Mouse (Mus musculus): ENCODE results near the gene Fabp6. TPM values are rescaled to one million over a fixed set of nuclear protein-coding genes. Genes with fewer than 3 reads are reported as not detected.

Fabp6 gene
- polyA plus RNA-seq (2014; fragmentation: Nextera tagmentation; extraction: Ambion mirVana): not detected in 2 replicates

DNA sequence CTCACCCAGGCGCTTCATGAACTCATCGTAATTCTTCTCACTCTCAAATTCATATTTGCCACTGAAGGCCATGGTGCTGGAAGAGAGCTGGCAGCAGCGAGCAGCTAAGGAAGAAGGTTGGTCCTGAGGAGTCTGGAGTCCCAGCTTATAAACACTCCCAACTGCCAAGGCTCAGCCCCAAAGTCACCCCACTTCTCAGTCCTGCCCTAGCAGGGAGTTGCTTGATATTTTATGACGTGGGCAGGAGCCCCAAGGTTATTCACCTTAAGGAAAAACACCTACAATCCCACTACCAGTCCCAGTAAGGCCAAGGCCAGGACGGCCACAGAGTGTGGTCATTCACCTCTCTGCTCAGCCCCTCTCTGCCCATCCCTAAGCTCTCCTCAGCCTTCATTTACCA lies at the start of gene Fabp6:
Fabp6 (minus strand) TSS at position 101 of the 400 bp plus-strand sequence.
- 80% methylated on average over 5 of the region's 5 CpGs for WGBS
- Histone ChIP-seq H3K4me1 (ENCODE audit: control insufficient read depth in 2 of 2, insufficient read depth in 2 of 2, low read length in 2 of 2) (no peaks in the 10 kb centered on the region), H3K36me3 (ENCODE audit: control insufficient read depth, insufficient read depth, low read length) (no peaks in the 10 kb centered on the region), H3K9ac (ENCODE audit: low read length) (no peak within 1 kb of the TSS), H3K4me3 (ENCODE audit: control insufficient read depth in 1 of 2, insufficient read depth in 1 of 2, low read depth in 1 of 2, low read length in 2 of 2) (no peak within 1 kb of the TSS), H3K27ac (replicated peaks in 1 of 2; ENCODE audit: control insufficient read depth in 1 of 2, insufficient read depth in 1 of 2, low read depth in 2 of 2, low read length in 2 of 2) (no peak within 1 kb of the TSS), H3K27me3 (ENCODE audit: control insufficient read depth, insufficient read depth, low read length) (no peaks in the 10 kb centered on the region), H3K4me2 (ENCODE audit: low read length) (no peak within 1 kb of the TSS), H3K9me3 (ENCODE audit: control insufficient read depth, low read length) (no peaks in the 10 kb centered on the region)
- no peak for ATAC-seq (ENCODE audit: insufficient number of reproducible peaks, insufficient read depth, low FRiP score, low read depth)

- H3K27me3 ChIP-seq (ENCODE audit: control insufficient read depth, insufficient read depth, low read length): no peaks in the 10 kb centered on the region
Observed at GRCm38 (mm10) chr11:43645286-43645685, 43.9 kb upstream of the Fabp6 start.

DNA sequence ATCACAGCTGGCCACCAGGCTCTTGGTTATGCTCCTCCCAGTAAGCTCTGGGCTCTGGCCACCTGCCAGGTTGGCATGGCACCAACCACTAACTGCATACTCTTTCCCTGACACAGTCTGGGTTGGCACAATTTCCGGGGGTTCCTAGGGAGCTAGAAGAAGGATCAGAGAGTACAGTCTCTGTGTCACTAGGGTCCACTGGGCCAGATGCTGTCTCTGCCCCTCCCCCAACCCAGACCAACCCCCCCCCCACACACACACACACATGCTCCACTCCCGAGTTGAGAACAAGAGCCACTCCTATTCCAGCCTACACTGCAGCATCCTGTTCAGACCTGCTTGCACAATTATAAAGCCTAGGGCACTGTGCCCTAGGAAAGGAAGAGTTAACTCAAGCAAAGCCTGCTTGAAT lies 41.8 kb upstream of the Fabp6 start:
- H3K4me3 ChIP-seq (ENCODE audit: control insufficient read depth in 1 of 2, insufficient read depth in 1 of 2, low read depth in 1 of 2, low read length in 2 of 2): no peak overlapping the region
- peak overlapping the region; percentile 21 to 69; a peak in 2 of 4 replicates for H3K27ac ChIP-seq (replicated peaks in 1 of 2; ENCODE audit: control insufficient read depth in 1 of 2, insufficient read depth in 1 of 2, low read depth in 2 of 2, low read length in 2 of 2)
- 10% methylated on average over 2 of the region's 2 CpGs for WGBS

More at GRCm38 (mm10) chr11:43645286-43645685, 43.9 kb upstream of the Fabp6 start:
- no peaks in the 10 kb centered on the region for H3K9me3 ChIP-seq (ENCODE audit: control insufficient read depth, low read length)
- no peak overlapping the region for H3K4me3 ChIP-seq (ENCODE audit: control insufficient read depth in 1 of 2, insufficient read depth in 1 of 2, low read depth in 1 of 2, low read length in 2 of 2)
- no peaks in the 10 kb centered on the region for H3K36me3 ChIP-seq (ENCODE audit: control insufficient read depth, insufficient read depth, low read length)
- no peak overlapping the region for H3K9ac ChIP-seq (ENCODE audit: low read length)
- ATAC-seq (ENCODE audit: insufficient number of reproducible peaks, insufficient read depth, low FRiP score, low read depth): no peak
- H3K27ac ChIP-seq (replicated peaks in 1 of 2; ENCODE audit: control insufficient read depth in 1 of 2, insufficient read depth in 1 of 2, low read depth in 2 of 2, low read length in 2 of 2): no peak overlapping the region
- 84% methylated on average over 3 of the region's 3 CpGs for WGBS
- peaks cover 12 to 16% of the 10 kb centered on the region in 2 experiments for H3K4me1 ChIP-seq (ENCODE audit: control insufficient read depth in 2 of 2, insufficient read depth in 2 of 2, low read length in 2 of 2)
- no peak overlapping the region for H3K4me2 ChIP-seq (ENCODE audit: low read length)

DNA sequence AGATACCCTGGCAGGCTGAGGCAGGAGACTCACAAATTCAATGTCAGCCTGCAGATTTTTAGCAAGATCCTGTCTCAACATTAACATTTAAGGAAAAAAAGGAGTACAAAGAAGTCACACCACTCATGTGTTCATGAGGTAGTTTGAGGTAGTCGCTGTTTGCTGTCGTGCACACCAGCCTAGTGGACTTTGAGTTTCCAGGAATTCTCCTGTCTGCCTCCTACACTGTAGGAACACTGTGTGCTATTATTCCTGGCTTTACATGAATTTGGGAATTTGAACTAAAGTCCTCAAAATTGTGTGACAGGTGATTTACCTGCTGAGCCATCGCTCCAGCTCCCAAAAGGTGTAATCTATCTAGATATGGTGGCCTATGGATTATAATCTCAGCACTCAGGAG lies 37.1 kb upstream of the Fabp6 start:
- no peaks in the 10 kb centered on the region for H3K27me3 ChIP-seq (ENCODE audit: control insufficient read depth, insufficient read depth, low read length)
- 0 out of 2 replicates have a peak, but pooled peaks cover 5% of the 10 kb centered on the region for H3K9me3 ChIP-seq (ENCODE audit: control insufficient read depth, low read length)
- 93% methylated on average over 3 of the region's 3 CpGs for WGBS
- no peak for ATAC-seq (ENCODE audit: insufficient number of reproducible peaks, insufficient read depth, low FRiP score, low read depth)
- H3K4me1 ChIP-seq (ENCODE audit: control insufficient read depth in 2 of 2, insufficient read depth in 2 of 2, low read length in 2 of 2): peaks cover 12 to 18% of the 10 kb centered on the region in 2 experiments
- no peaks in the 10 kb centered on the region for H3K36me3 ChIP-seq (ENCODE audit: control insufficient read depth, insufficient read depth, low read length)
- no peak overlapping the region for H3K4me3 ChIP-seq (ENCODE audit: control insufficient read depth in 1 of 2, insufficient read depth in 1 of 2, low read depth in 1 of 2, low read length in 2 of 2)
- no peak overlapping the region for H3K27ac ChIP-seq (replicated peaks in 1 of 2; ENCODE audit: control insufficient read depth in 1 of 2, insufficient read depth in 1 of 2, low read depth in 2 of 2, low read length in 2 of 2)
- H3K4me2 ChIP-seq (ENCODE audit: low read length): no peak overlapping the region
- H3K9ac ChIP-seq (ENCODE audit: low read length): no peak overlapping the region

More for the DNA sequence above, 41.8 kb upstream of the Fabp6 start:
- Histone ChIP-seq H3K27me3 (ENCODE audit: control insufficient read depth, insufficient read depth, low read length) (no peaks in the 10 kb centered on the region), H3K36me3 (ENCODE audit: control insufficient read depth, insufficient read depth, low read length) (no peaks in the 10 kb centered on the region), H3K9me3 (ENCODE audit: control insufficient read depth, low read length) (0 out of 2 replicates have a peak, but pooled peaks cover 5% of the 10 kb centered on the region), H3K4me2 (ENCODE audit: low read length) (no peak overlapping the region), H3K4me1 (ENCODE audit: control insufficient read depth in 2 of 2, insufficient read depth in 2 of 2, low read length in 2 of 2) (peaks cover 12 to 16% of the 10 kb centered on the region in 2 experiments), H3K9ac (ENCODE audit: low read length) (no peak overlapping the region)
- peak; percentile 64 for ATAC-seq (ENCODE audit: insufficient number of reproducible peaks, insufficient read depth, low FRiP score, low read depth)

- Histone ChIP-seq H3K36me3 (ENCODE audit: control insufficient read depth, insufficient read depth, low read length) (no peaks in the 10 kb centered on the region), H3K27me3 (ENCODE audit: control insufficient read depth, insufficient read depth, low read length) (no peaks in the 10 kb centered on the region), H3K4me2 (ENCODE audit: low read length) (no peak overlapping the region), H3K27ac (replicated peaks in 1 of 2; ENCODE audit: control insufficient read depth in 1 of 2, insufficient read depth in 1 of 2, low read depth in 2 of 2, low read length in 2 of 2) (no peak overlapping the region), H3K9me3 (ENCODE audit: control insufficient read depth, low read length) (0 out of 2 replicates have a peak, but pooled peaks cover 5% of the 10 kb centered on the region), H3K9ac (ENCODE audit: low read length) (no peak overlapping the region), H3K4me3 (ENCODE audit: control insufficient read depth in 1 of 2, insufficient read depth in 1 of 2, low read depth in 1 of 2, low read length in 2 of 2) (no peak overlapping the region), H3K4me1 (ENCODE audit: control insufficient read depth in 2 of 2, insufficient read depth in 2 of 2, low read length in 2 of 2) (peaks cover 12 to 20% of the 10 kb centered on the region in 2 experiments)
- WGBS: 71% methylated on average over 4 of the region's 4 CpGs
- ATAC-seq (ENCODE audit: insufficient number of reproducible peaks, insufficient read depth, low FRiP score, low read depth): no peak
Observed at GRCm38 (mm10) chr11:43636761-43637160, 35.4 kb upstream of the Fabp6 start.

GRCm38 (mm10) chr11:43633658-43634401 lies 32.5 kb upstream of the Fabp6 start:
- H3K27ac ChIP-seq (replicated peaks in 1 of 2; ENCODE audit: control insufficient read depth in 1 of 2, insufficient read depth in 1 of 2, low read depth in 2 of 2, low read length in 2 of 2): peak overlapping the region; percentile 79 to 83
- peak; percentile 78; the same call in 1 of the 2 replicates for ATAC-seq (ENCODE audit: insufficient number of reproducible peaks, insufficient read depth, low FRiP score, low read depth)
- peak overlapping the region; percentile 53 for H3K9ac ChIP-seq (ENCODE audit: low read length)
- no peaks in the 10 kb centered on the region for H3K9me3 ChIP-seq (ENCODE audit: control insufficient read depth, low read length)
- no peaks in the 10 kb centered on the region for H3K36me3 ChIP-seq (ENCODE audit: control insufficient read depth, insufficient read depth, low read length)
- 14% methylated on average over 17 of the region's 19 CpGs for WGBS
- peaks cover 12 to 20% of the 10 kb centered on the region in 2 experiments for H3K4me1 ChIP-seq (ENCODE audit: control insufficient read depth in 2 of 2, insufficient read depth in 2 of 2, low read length in 2 of 2)
- H3K4me3 ChIP-seq (ENCODE audit: control insufficient read depth in 1 of 2, insufficient read depth in 1 of 2, low read depth in 1 of 2, low read length in 2 of 2): 0 out of 4 replicates have a peak overlapping the region, but pooled peaks of 1 of the 2 experiments have one; percentile 10
- H3K4me2 ChIP-seq (ENCODE audit: low read length): peak overlapping the region; percentile 51
- H3K27me3 ChIP-seq (ENCODE audit: control insufficient read depth, insufficient read depth, low read length): no peaks in the 10 kb centered on the region

- H3K27ac ChIP-seq (replicated peaks in 1 of 2; ENCODE audit: control insufficient read depth in 1 of 2, insufficient read depth in 1 of 2, low read depth in 2 of 2, low read length in 2 of 2): peak overlapping the region in 1 of 2 experiments; percentile 83; a peak in 2 of 4 replicates
- no peak overlapping the region for H3K4me2 ChIP-seq (ENCODE audit: low read length)
- H3K36me3 ChIP-seq (ENCODE audit: control insufficient read depth, insufficient read depth, low read length): no peaks in the 10 kb centered on the region
- 64% methylated on average over 6 of the region's 6 CpGs for WGBS
- ATAC-seq (ENCODE audit: insufficient number of reproducible peaks, insufficient read depth, low FRiP score, low read depth): no peak
- no peaks in the 10 kb centered on the region for H3K27me3 ChIP-seq (ENCODE audit: control insufficient read depth, insufficient read depth, low read length)
- no peak overlapping the region for H3K4me3 ChIP-seq (ENCODE audit: control insufficient read depth in 1 of 2, insufficient read depth in 1 of 2, low read depth in 1 of 2, low read length in 2 of 2)
- H3K9ac ChIP-seq (ENCODE audit: low read length): peak overlapping the region; percentile 53; the same call in 1 of the 2 replicates
- H3K4me1 ChIP-seq (ENCODE audit: control insufficient read depth in 2 of 2, insufficient read depth in 2 of 2, low read length in 2 of 2): peaks cover 13 to 20% of the 10 kb centered on the region in 2 experiments
- no peaks in the 10 kb centered on the region for H3K9me3 ChIP-seq (ENCODE audit: control insufficient read depth, low read length)
Observed at GRCm38 (mm10) chr11:43633165-43633564, 31.8 kb upstream of the Fabp6 start.

Data from heart, embryonic 14.5 days (tissue).